Mouse (Mus musculus): ENCODE results near the gene Ier3. TPM values are rescaled to one million over a fixed set of nuclear protein-coding genes. Genes with fewer than 3 reads are reported as not detected.

Gene Ier3
- polyA plus RNA-seq, 1 experiment from 2014 or later: 40.4 TPM

- H3K4me3 ChIP-seq (ENCODE audit: low read length): no peak overlapping the region
- no peak overlapping the region for H3K9ac ChIP-seq (replicated peaks; ENCODE audit: low read length)
- no peak overlapping the region for H3K4me2 ChIP-seq (replicated peaks; ENCODE audit: low read depth, low read length)
- H3K4me1 ChIP-seq (ENCODE audit: insufficient read depth, low read length): peaks cover 6% of the 10 kb centered on the region
- no peaks in the 10 kb centered on the region for H3K27me3 ChIP-seq (ENCODE audit: insufficient read depth, low read length)
- H3K27ac ChIP-seq (ENCODE audit: low read length): no peak overlapping the region
- no peaks in the 10 kb centered on the region for H3K9me3 ChIP-seq (ENCODE audit: low read length)
- 71% methylated on average over 9 of the region's 9 CpGs for WGBS
- H3K36me3 ChIP-seq (ENCODE audit: insufficient read depth, low read length): no peaks in the 10 kb centered on the region
- no peak for ATAC-seq (ENCODE audit: low FRiP score, low TSS enrichment)
These were observed 13.4 kb upstream of the Ier3 start for GRCm38 (mm10) chr17:35808073-35808472.

GRCm38 (mm10) chr17:35809395-35809794 is 12.1 kb upstream of the Ier3 start:
- Histone ChIP-seq H3K9me3 (ENCODE audit: low read length) (no peaks in the 10 kb centered on the region), H3K9ac (replicated peaks; ENCODE audit: low read length) (no peak overlapping the region), H3K4me3 (ENCODE audit: low read length) (no peak overlapping the region), H3K27ac (ENCODE audit: low read length) (no peak overlapping the region), H3K4me1 (ENCODE audit: insufficient read depth, low read length) (peaks cover 14% of the 10 kb centered on the region), H3K4me2 (replicated peaks; ENCODE audit: low read depth, low read length) (no peak overlapping the region), H3K36me3 (ENCODE audit: insufficient read depth, low read length) (no peaks in the 10 kb centered on the region), H3K27me3 (ENCODE audit: insufficient read depth, low read length) (no peaks in the 10 kb centered on the region)
- ATAC-seq (ENCODE audit: low FRiP score, low TSS enrichment): no peak
- WGBS: 88% methylated on average over 11 of the region's 11 CpGs

DNA sequence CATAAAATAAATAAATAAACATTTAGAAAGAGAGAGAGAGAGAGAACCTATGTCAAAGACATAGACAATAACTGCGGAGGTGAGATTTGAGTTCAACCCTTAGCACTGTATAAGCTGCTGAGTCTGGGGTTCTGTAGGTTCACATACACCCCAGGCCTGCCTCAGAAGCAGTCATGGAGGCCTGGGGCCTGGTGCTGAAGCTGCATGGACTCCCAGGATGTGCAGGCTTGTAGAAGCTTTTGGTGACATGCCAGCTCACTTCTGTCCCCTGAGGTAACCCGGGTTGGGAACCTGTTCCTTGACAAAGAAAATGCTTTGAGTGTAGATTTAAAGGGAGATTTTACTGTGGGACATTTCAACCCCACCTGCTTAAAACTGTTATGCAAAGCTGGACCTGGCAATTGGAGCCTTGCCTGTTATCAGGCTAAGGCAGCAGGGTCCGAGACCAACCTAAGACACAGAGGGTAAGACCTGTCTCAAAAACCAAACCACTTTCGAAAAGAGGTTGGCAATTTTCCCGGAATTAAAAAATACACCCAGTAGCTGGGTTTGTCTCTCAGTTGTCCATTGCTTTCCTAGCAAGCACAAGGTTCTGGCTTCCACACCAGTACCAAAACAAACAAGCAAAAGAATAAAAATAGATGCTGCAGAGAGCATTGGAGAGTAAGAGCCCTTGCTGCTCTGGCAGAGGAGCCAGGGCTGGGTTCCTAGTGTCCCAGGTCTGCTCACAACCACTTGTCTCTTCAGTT is 10.4 kb upstream of the Ier3 start:
- no peak for ATAC-seq (ENCODE audit: low FRiP score, low TSS enrichment)
- 73% methylated on average over 5 of the region's 5 CpGs for WGBS
- Histone ChIP-seq H3K4me1 (ENCODE audit: insufficient read depth, low read length) (peaks cover 22% of the 10 kb centered on the region), H3K9ac (replicated peaks; ENCODE audit: low read length) (no peak overlapping the region), H3K9me3 (ENCODE audit: low read length) (no peaks in the 10 kb centered on the region), H3K4me2 (replicated peaks; ENCODE audit: low read depth, low read length) (no peak overlapping the region), H3K4me3 (ENCODE audit: low read length) (no peak overlapping the region), H3K27ac (ENCODE audit: low read length) (no peak overlapping the region), H3K36me3 (ENCODE audit: insufficient read depth, low read length) (no peaks in the 10 kb centered on the region), H3K27me3 (ENCODE audit: insufficient read depth, low read length) (no peaks in the 10 kb centered on the region)

GRCm38 (mm10) chr17:35812307-35812706 is 9.2 kb upstream of the Ier3 start:
- Histone ChIP-seq H3K4me1 (ENCODE audit: insufficient read depth, low read length) (peaks cover 26% of the 10 kb centered on the region), H3K9me3 (ENCODE audit: low read length) (no peaks in the 10 kb centered on the region), H3K27me3 (ENCODE audit: insufficient read depth, low read length) (no peaks in the 10 kb centered on the region), H3K4me2 (replicated peaks; ENCODE audit: low read depth, low read length) (no peak overlapping the region), H3K36me3 (ENCODE audit: insufficient read depth, low read length) (no peaks in the 10 kb centered on the region), H3K9ac (replicated peaks; ENCODE audit: low read length) (no peak overlapping the region), H3K4me3 (ENCODE audit: low read length) (no peak overlapping the region), H3K27ac (ENCODE audit: low read length) (peak overlapping the region; percentile 75)
- ATAC-seq (ENCODE audit: low FRiP score, low TSS enrichment): no peak
- WGBS: 78% methylated on average over 5 of the region's 5 CpGs

- Histone ChIP-seq H3K9me3 (ENCODE audit: low read length) (no peaks in the 10 kb centered on the region), H3K36me3 (ENCODE audit: insufficient read depth, low read length) (no peaks in the 10 kb centered on the region), H3K4me3 (ENCODE audit: low read length) (no peak overlapping the region), H3K4me2 (replicated peaks; ENCODE audit: low read depth, low read length) (no peak overlapping the region), H3K9ac (replicated peaks; ENCODE audit: low read length) (no peak overlapping the region), H3K27ac (ENCODE audit: low read length) (peak overlapping the region; percentile 75), H3K27me3 (ENCODE audit: insufficient read depth, low read length) (no peaks in the 10 kb centered on the region), H3K4me1 (ENCODE audit: insufficient read depth, low read length) (peaks cover 30% of the 10 kb centered on the region)
- 55% methylated on average over 6 of the region's 6 CpGs for WGBS
- no peak; the same call in 1 of the 2 replicates for ATAC-seq (ENCODE audit: low FRiP score, low TSS enrichment)
These were observed 8.7 kb upstream of the Ier3 start for GRCm38 (mm10) chr17:35812736-35813135.

GRCm38 (mm10) chr17:35813245-35813647 is 8.2 kb upstream of the Ier3 start:
- Histone ChIP-seq H3K9me3 (ENCODE audit: low read length) (no peaks in the 10 kb centered on the region), H3K27ac (ENCODE audit: low read length) (peak overlapping the region; percentile 75), H3K9ac (replicated peaks; ENCODE audit: low read length) (no peak overlapping the region), H3K27me3 (ENCODE audit: insufficient read depth, low read length) (no peaks in the 10 kb centered on the region), H3K4me2 (replicated peaks; ENCODE audit: low read depth, low read length) (no peak overlapping the region), H3K36me3 (ENCODE audit: insufficient read depth, low read length) (no peaks in the 10 kb centered on the region), H3K4me3 (ENCODE audit: low read length) (no peak overlapping the region), H3K4me1 (ENCODE audit: insufficient read depth, low read length) (peaks cover 30% of the 10 kb centered on the region)
- WGBS: 35% methylated on average over 7 of the region's 7 CpGs
- peak; percentile 46 for ATAC-seq (ENCODE audit: low FRiP score, low TSS enrichment)

GRCm38 (mm10) chr17:35813653-35814052 is 7.8 kb upstream of the Ier3 start:
- 0 out of 2 replicates have a peak, but pooled peaks have one; percentile 8 for ATAC-seq (ENCODE audit: low FRiP score, low TSS enrichment)
- Histone ChIP-seq H3K9me3 (ENCODE audit: low read length) (no peaks in the 10 kb centered on the region), H3K36me3 (ENCODE audit: insufficient read depth, low read length) (no peaks in the 10 kb centered on the region), H3K9ac (replicated peaks; ENCODE audit: low read length) (no peak overlapping the region), H3K4me2 (replicated peaks; ENCODE audit: low read depth, low read length) (no peak overlapping the region), H3K4me3 (ENCODE audit: low read length) (no peak overlapping the region), H3K27me3 (ENCODE audit: insufficient read depth, low read length) (no peaks in the 10 kb centered on the region), H3K27ac (ENCODE audit: low read length) (peak overlapping the region; percentile 75), H3K4me1 (ENCODE audit: insufficient read depth, low read length) (peaks cover 30% of the 10 kb centered on the region)
- WGBS: 79% methylated on average over 7 of the region's 7 CpGs

DNA sequence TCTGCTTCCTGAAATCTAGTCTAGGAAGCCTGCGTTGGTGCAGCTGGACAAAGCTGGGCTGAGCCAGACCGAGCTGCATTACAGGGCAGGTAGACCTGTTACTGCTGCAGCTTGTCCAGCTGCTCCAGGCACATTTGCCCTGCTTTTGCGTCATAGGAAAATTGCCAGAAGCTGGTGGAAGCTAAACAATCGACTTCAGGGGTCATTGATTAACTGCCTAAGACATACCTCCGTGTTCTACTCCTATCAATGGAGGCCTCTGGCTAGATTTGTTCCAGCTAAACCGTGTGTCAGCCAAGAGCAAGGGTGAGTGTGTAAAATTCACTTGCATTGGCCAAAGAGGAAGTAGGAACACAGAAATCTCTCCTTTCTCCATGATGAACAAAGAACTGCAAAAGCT is 6.8 kb upstream of the Ier3 start:
- Histone ChIP-seq H3K9me3 (ENCODE audit: low read length) (no peaks in the 10 kb centered on the region), H3K4me3 (ENCODE audit: low read length) (no peak overlapping the region), H3K4me2 (replicated peaks; ENCODE audit: low read depth, low read length) (no peak overlapping the region), H3K9ac (replicated peaks; ENCODE audit: low read length) (no peak overlapping the region), H3K36me3 (ENCODE audit: insufficient read depth, low read length) (no peaks in the 10 kb centered on the region), H3K27me3 (ENCODE audit: insufficient read depth, low read length) (0 out of 2 replicates have a peak, but pooled peaks cover 2% of the 10 kb centered on the region), H3K4me1 (ENCODE audit: insufficient read depth, low read length) (peaks cover 30% of the 10 kb centered on the region), H3K27ac (ENCODE audit: low read length) (peak overlapping the region; percentile 84)
- peak; percentile 26; the same call in 1 of the 2 replicates for ATAC-seq (ENCODE audit: low FRiP score, low TSS enrichment)
- 38% methylated on average over 6 of the region's 6 CpGs for WGBS

GRCm38 (mm10) chr17:35815836-35816235 is 5.6 kb upstream of the Ier3 start:
- no peak for ATAC-seq (ENCODE audit: low FRiP score, low TSS enrichment)
- peaks cover 32% of the 10 kb centered on the region for H3K4me1 ChIP-seq (ENCODE audit: insufficient read depth, low read length)
- no peaks in the 10 kb centered on the region for H3K9me3 ChIP-seq (ENCODE audit: low read length)
- H3K27ac ChIP-seq (ENCODE audit: low read length): peak overlapping the region; percentile 84; the same call in 1 of the 2 replicates
- 0 out of 2 replicates have a peak, but pooled peaks cover 3% of the 10 kb centered on the region for H3K27me3 ChIP-seq (ENCODE audit: insufficient read depth, low read length)
- H3K4me2 ChIP-seq (replicated peaks; ENCODE audit: low read depth, low read length): no peak overlapping the region
- no peak overlapping the region for H3K9ac ChIP-seq (replicated peaks; ENCODE audit: low read length)
- no peak overlapping the region for H3K4me3 ChIP-seq (ENCODE audit: low read length)
- no peaks in the 10 kb centered on the region for H3K36me3 ChIP-seq (ENCODE audit: insufficient read depth, low read length)
- WGBS: 52% methylated on average over 7 of the region's 7 CpGs

- Histone ChIP-seq H3K4me3 (ENCODE audit: low read length) (no peak overlapping the region), H3K4me2 (replicated peaks; ENCODE audit: low read depth, low read length) (no peak overlapping the region), H3K9ac (replicated peaks; ENCODE audit: low read length) (no peak overlapping the region), H3K9me3 (ENCODE audit: low read length) (no peaks in the 10 kb centered on the region), H3K36me3 (ENCODE audit: insufficient read depth, low read length) (no peaks in the 10 kb centered on the region), H3K27ac (ENCODE audit: low read length) (no peak overlapping the region), H3K27me3 (ENCODE audit: insufficient read depth, low read length) (0 out of 2 replicates have a peak, but pooled peaks cover 3% of the 10 kb centered on the region), H3K4me1 (ENCODE audit: insufficient read depth, low read length) (peaks cover 38% of the 10 kb centered on the region)
- WGBS: 42% methylated on average over 8 of the region's 14 CpGs
- no peak for ATAC-seq (ENCODE audit: low FRiP score, low TSS enrichment)
These were observed 4.8 kb upstream of the Ier3 start for GRCm38 (mm10) chr17:35816686-35817085.

Data from kidney, embryonic 16.5 days (tissue).